Mouse (Mus musculus) bone marrow macrophage, adult 2 months (primary cell): ENCODE results near the gene Ywhah.

Source experiments
- CTCF ChIP-seq: IDR thresholded peaks from 2 replicates; pipeline ENCODE4 v1.5.1; 2012; ENCODE audit warnings: low read depth, mild to moderate bottlenecking, low read length, moderate library complexity
- POLR2A ChIP-seq: IDR thresholded peaks from 2 replicates; pipeline ENCODE4 v1.6.1; 2012; ENCODE audit warnings: mild to moderate bottlenecking, low read depth, low read length, borderline replicate concordance

GRCm38 (mm10) chr5:33028656-33029055 is 10.0 kb downstream of the Ywhah start:
- TF ChIP-seq CTCF (no peak), POLR2A (no peak)
